Mouse (Mus musculus) bone marrow, adult 2 months (tissue): ENCODE results near the gene Sag.

Experiments
- CTCF ChIP-seq: fragments of 200-500 bp; IDR thresholded peaks from 2 replicates; pipeline ENCODE4 v1.5.1; 2011; ENCODE audit warnings: low read length, control low read depth; ENCODE audit not compliant: control insufficient read depth, insufficient read depth
- POLR2A ChIP-seq: fragments of 200-500 bp; IDR thresholded peaks from 2 replicates; pipeline ENCODE4 v1.6.1; 2011; ENCODE audit warnings: low read depth, mild to moderate bottlenecking, control low read depth, low read length, borderline replicate concordance; ENCODE audit not compliant: control insufficient read depth

- no peak for TF ChIP-seq CTCF
- TF ChIP-seq POLR2A = no peak
Observed at GRCm38 (mm10) chr1:87769263-87769662, 34.2 kb upstream of the Sag start.
